Mouse (Mus musculus) kidney, adult 2 months (tissue): ENCODE results near the gene Slc34a3.

Experiments
- CTCF ChIP-seq: fragments of 200-500 bp; conservative IDR thresholded peaks from 2 replicates; pipeline ENCODE4 v1.5.1; 2011; ENCODE audit warnings: low read depth, mild to moderate bottlenecking, control low read depth, low read length, moderate library complexity, mixed read lengths; ENCODE audit not compliant: insufficient read depth, insufficient read length
- POLR2A ChIP-seq: fragments of 200-500 bp; IDR thresholded peaks from one replicate; pipeline ENCODE4 v1.6.1; 2011; ENCODE audit warnings: low read depth, low read length, control low read depth

GRCm38 (mm10) chr2:25243342-25243741, 9.2 kb upstream of the Slc34a3 start:
- no peak for TF ChIP-seq CTCF
- no peak for TF ChIP-seq POLR2A
